Comparison of ENCODE assay signal across 9 mouse cellular contexts in genomic region chr14:60790103-60790502, GRCm38 (mm10). TPM values are rescaled to one million over a fixed set of nuclear protein-coding genes. Genes with fewer than 3 reads are reported as not detected.
DNase-seq lines count a peak whose midpoint lies in the region; ATAC-seq and TF ChIP-seq lines count a peak whose summit lies in the region.
"Had no signal": no experiment of that assay in that cellular context is flagged by ENCODE, and none has a peak within 500 bp of the region (broad histone marks: within the 10 kb centered on the region; RNA-seq: fewer than 3 reads in every experiment).

No protein-coding gene starts in this region.

- H3K9me3 ChIP-seq in lung, postnatal 0 days (ENCODE audit: low read length), result no peaks in the 10 kb centered on the region
- H3K9me3 ChIP-seq: limb, embryonic 15.5 days had no signal

- DNase-seq in gastrocnemius, postnatal 10 days, result peak; percentile 43
- DNase-seq in gastrocnemius, postnatal 25 days, result no peak
- DNase-seq in CD4-positive, CD25-positive, alpha-beta regulatory T cell, adult 2 months (ENCODE audit: low read depth, low spot score), result peak; percentile 78
- peak; percentile 50 for DNase-seq in brain, embryonic 14.5 days (ENCODE audit: low read depth)
- peak; percentile 18 to 44 for DNase-seq in kidney, adult 8-10 months
- peak; percentile 62 for DNase-seq in lung, postnatal 0 days (ENCODE audit: low spot score)
- peak in 1 of 2 experiments; percentile 55 for DNase-seq in spleen, adult 2 months (ENCODE audit: low read depth in 1 of 2, low spot score in 2 of 2)

- no peaks in the 10 kb centered on the region for H3K36me3 ChIP-seq in lung, postnatal 0 days (ENCODE audit: insufficient read depth, low read length)
- peaks cover 2% of the 10 kb centered on the region; the same call in 1 of the 2 replicates for H3K36me3 ChIP-seq in spleen, adult 2 months (ENCODE audit: control insufficient read depth, insufficient read depth, low read length)

- no peak for TF ChIP-seq EP300 in lung, postnatal 0 days (IDR thresholded peaks at IDR 0.05)

- peak; percentile 89 for ATAC-seq in erythroblast, adult 5-6 weeks (replicated peaks; ENCODE audit: low FRiP score, poor library complexity, severe bottlenecking)
- ATAC-seq in lung, postnatal 0 days, result peak; percentile 56; the same call in 1 of the 2 replicates

- WGBS in lung, postnatal 0 days, result 29% methylated on average over 3 of the region's 3 CpGs
- 53% methylated on average over 3 of the region's 3 CpGs for WGBS in spleen, adult 2 months

- peaks cover 2% of the 10 kb centered on the region; the same call in 1 of the 2 replicates for H3K4me1 ChIP-seq in lung, postnatal 0 days (ENCODE audit: insufficient read depth, low read depth, low read length)
- no peaks in the 10 kb centered on the region for H3K4me1 ChIP-seq in spleen, adult 2 months (ENCODE audit: control insufficient read depth, insufficient read depth, insufficient read length)
- H3K4me1 ChIP-seq: limb, embryonic 15.5 days had no signal

- no peak overlapping the region for H3K27ac ChIP-seq in lung, postnatal 0 days (ENCODE audit: low read length)
- H3K27ac ChIP-seq in spleen, adult 2 months (ENCODE audit: insufficient read depth, low read length), result no peak overlapping the region
- H3K27ac ChIP-seq: limb, embryonic 15.5 days had no signal

- no peak overlapping the region for H3K9ac ChIP-seq in lung, postnatal 0 days (replicated peaks; ENCODE audit: low read depth)
- H3K9ac ChIP-seq: limb, embryonic 15.5 days had no signal

- H3K4me2 ChIP-seq in lung, postnatal 0 days (replicated peaks; ENCODE audit: low read depth, low read length), result no peak overlapping the region
- H3K4me2 ChIP-seq: limb, embryonic 15.5 days had no signal

- H3K4me3 ChIP-seq in lung, postnatal 0 days (ENCODE audit: low read depth, low read length), result no peak overlapping the region
- H3K4me3 ChIP-seq in spleen, adult 2 months (ENCODE audit: extremely low read depth, insufficient read depth, insufficient read length), result no peak overlapping the region
- H3K4me3 ChIP-seq: limb, embryonic 15.5 days had no signal

- no peak for TF ChIP-seq POLR2A in brain, embryonic 14.5 days (IDR thresholded peaks at IDR 0.05; ENCODE audit: borderline replicate concordance, extremely low read depth, insufficient read depth, insufficient read length, poor library complexity, severe bottlenecking)
- no peak for TF ChIP-seq POLR2A in spleen, adult 2 months (IDR thresholded peaks at IDR 0.05; ENCODE audit: low read depth, low read length)

- H3K27me3 ChIP-seq in lung, postnatal 0 days (replicated peaks; ENCODE audit: insufficient read depth, low read length), result no peaks in the 10 kb centered on the region
- H3K27me3 ChIP-seq in spleen, adult 2 months (ENCODE audit: control insufficient read depth, insufficient read depth, low read length), result no peaks in the 10 kb centered on the region
- H3K27me3 ChIP-seq: limb, embryonic 15.5 days had no signal

- peak; percentile 71 for TF ChIP-seq CTCF in brain, embryonic 14.5 days (IDR thresholded peaks at IDR 0.05; ENCODE audit: borderline replicate concordance, extremely low read depth, insufficient read depth, insufficient read length)
- peak; percentile 76 for TF ChIP-seq CTCF in lung, postnatal 0 days (IDR thresholded peaks at IDR 0.05)
- peak; percentile 38; the same call in 1 of the 2 replicates for TF ChIP-seq CTCF in spleen, adult 2 months (IDR thresholded peaks at IDR 0.05; ENCODE audit: extremely low read depth, insufficient read depth, insufficient read length, insufficient replicate concordance)

RNA-seq across cellular contexts. Expression of gene Mipep, which starts 5.7 kb away (rescaled TPM):
- total RNA-seq in gastrocnemius, postnatal 10 days (2021), result 10 to 100 TPM; 24.5 to 26.4 TPM
- total RNA-seq in gastrocnemius, postnatal 25 days (2021), result 10 to 100 TPM; 30.4 to 31.2 TPM
- 13.0 and 13.6 TPM in 2 replicates for polyA plus RNA-seq in brain, embryonic 14.5 days (2012; rRNA removed)
- 1.9 and 2.5 TPM in 2 replicates for total RNA-seq in erythroblast, adult 5-6 weeks (2015; ENCODE audit: low replicate concordance)
- total RNA-seq in erythroblast, adult 5-6 weeks (2017; ENCODE audit: low replicate concordance), result 3.3 and 7.2 TPM in 2 replicates
- polyA plus RNA-seq in lung, postnatal 0 days (2015; fragmentation: Nextera tagmentation; extraction: Ambion mirVana), result 7.7 and 9.9 TPM in 2 replicates
- 3.2 and 5.7 TPM in 2 replicates for polyA plus RNA-seq in spleen, adult 2 months (2012; rRNA removed)

RNA-seq across cellular contexts. Expression of gene C1qtnf9, which starts 22.2 kb away (rescaled TPM):
- total RNA-seq in gastrocnemius, postnatal 10 days (2021), result 10 to 100 TPM; 31.2 to 32.2 TPM
- 10 to 100 TPM; 19.2 to 23.5 TPM for total RNA-seq in gastrocnemius, postnatal 25 days (2021)
- 0.33 and 0.42 TPM in 2 replicates for polyA plus RNA-seq in brain, embryonic 14.5 days (2012; rRNA removed)
- total RNA-seq in erythroblast, adult 5-6 weeks (2015; ENCODE audit: low replicate concordance), result not detected in 2 replicates
- not detected in 2 replicates for total RNA-seq in erythroblast, adult 5-6 weeks (2017; ENCODE audit: low replicate concordance)
- polyA plus RNA-seq in lung, postnatal 0 days (2015; fragmentation: Nextera tagmentation; extraction: Ambion mirVana), result 0.45 and 0.77 TPM in 2 replicates
- 0.23 and 0.31 TPM in 2 replicates for polyA plus RNA-seq in spleen, adult 2 months (2012; rRNA removed)

Comparison
In these comparisons a context has a peak if more than half of its experiments do, and no peak if none do; other contexts are left out.
1. RNA of gene C1qtnf9, which starts 22.2 kb away (total RNA-seq): 31.2 to 32.2 TPM in gastrocnemius, postnatal 10 days and 19.2 to 23.5 TPM in gastrocnemius, postnatal 25 days; not detected in erythroblast, adult 5-6 weeks; every median in the first group is over 10 times any median in the second.
2. Peak in every context shown above with its lines, with median percentiles within 50 percentile points of each other: CTCF ChIP-seq.